Mouse (Mus musculus) R1 (cell line): ENCODE results near the gene Awat2.
"Not testable (repeated sequence)": the region's sequence is repeated elsewhere in the genome, so short reads cannot be mapped to it uniquely, and the experiment has no call there.

Source experiments
- DNase-seq: peaks from one replicate; pipeline ENCODE4 v3.0.0-alpha.2; 2018; ENCODE audit warnings: low read depth, low spot score

Gene Awat2

DNA sequence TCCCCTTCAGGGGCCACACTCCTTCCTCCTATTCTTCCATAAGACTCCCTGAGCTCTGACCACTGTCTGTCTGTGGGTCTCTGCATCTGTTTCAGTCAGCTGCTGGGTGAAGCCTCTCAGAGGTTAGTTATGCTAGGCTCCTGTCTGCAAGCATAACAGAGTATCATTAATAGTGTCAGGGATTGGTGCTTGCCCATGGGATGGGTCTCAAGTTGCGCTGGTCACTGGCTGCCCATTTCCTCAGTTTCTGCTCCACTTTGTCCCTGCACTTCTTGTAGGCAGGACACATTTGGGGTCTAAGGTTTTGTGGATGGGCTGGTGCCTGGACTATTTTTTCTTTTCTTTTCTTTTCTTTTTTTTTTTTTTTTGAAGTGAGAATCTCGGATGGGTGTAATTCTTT, at the start of gene Awat2:
Gene Awat2, minus strand, starts transcription at position 101 of the 400 bp plus-strand sequence.
- DNase-seq = not testable (repeated sequence)

DNA sequence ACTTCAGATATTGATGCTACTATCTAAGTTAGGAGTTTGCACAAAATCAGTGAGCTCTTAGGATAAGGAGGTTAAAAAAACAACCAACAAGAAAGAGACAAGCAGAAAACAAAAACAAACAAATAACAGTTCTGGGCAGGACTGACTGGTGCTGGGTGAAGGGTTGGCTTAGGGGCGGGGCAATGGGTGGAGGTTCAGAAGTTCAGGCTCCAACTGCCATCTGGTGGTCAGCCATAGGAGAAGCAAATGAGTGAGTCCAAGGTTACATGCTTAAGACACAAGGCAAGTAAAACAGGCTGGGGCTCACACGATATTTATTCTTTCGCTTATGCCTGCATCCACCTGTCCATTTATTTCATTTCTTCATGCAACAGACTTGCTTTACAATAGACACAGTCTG, 37.8 kb upstream of the Awat2 start:
- DNase-seq = peak; percentile 60

DNA sequence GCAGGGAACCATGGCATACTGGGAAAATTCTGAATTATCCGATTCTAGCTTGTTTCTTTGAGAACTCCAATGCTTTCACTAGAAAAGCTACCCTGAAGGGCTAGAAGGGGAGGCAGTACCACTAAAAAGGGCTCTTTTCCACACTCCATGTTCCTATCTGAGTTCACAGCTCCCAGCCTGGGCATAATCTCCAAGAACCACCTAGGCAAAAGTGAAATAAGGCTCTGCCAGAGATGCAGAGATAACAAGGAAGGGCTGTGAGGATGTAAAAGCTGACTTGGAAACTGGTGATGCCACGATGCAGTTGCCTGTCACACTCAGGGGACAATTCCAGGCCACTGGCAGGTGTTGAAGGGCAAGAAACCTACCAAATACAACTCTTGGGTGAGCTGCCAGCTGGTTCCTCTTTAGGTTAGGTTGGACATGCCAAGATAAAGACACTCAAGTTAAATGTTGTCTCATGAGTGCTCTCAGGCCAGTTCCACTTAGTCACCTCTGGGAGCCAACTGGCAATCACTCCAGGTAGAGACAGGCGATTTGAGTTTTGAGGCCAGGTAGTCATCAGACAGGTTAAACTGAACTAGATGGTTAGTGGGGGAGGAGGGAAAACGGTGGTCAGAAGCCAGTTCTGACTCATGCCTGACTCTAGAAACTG, 33.2 kb upstream of the Awat2 start:
- no peak for DNase-seq

DNA sequence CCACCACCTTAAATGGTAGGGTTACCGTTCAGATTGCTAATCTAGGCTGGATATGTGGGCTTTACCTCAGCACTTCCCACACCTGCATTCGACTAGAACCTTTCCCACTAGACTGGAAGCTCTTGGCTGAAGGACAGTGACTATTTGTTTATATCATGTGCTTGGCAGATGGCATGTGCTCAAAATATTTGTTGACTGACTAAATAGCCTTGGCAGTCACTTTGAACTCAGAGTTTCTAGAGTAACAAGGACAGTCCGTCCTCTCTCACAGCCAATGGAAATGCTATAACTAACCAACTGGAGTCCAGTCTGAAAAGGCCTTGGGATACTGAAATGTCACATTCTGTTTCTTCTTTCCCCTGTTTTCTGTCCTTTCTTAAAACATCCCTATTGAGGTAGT, 29.0 kb upstream of the Awat2 start:
- no peak for DNase-seq

DNA sequence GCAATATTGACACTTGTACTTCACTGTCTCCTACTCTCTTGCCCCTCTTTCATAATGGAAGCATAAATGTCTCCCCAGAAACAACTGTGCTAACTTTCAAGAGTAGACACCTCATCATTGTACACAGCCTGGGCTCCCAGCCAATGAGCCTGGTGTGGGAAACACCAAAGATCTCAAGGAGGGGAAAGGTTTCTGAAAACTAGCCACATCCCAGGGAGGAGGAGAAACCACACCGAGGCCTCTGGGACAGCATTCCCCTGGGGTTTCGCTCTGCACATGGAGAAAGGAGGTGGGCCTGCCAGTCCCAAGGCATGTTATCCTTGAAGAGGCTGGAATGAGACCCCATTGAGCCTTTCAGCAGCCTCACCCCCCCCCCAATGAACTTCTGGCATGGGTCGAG, 27.6 kb upstream of the Awat2 start:
- DNase-seq = no peak

DNA sequence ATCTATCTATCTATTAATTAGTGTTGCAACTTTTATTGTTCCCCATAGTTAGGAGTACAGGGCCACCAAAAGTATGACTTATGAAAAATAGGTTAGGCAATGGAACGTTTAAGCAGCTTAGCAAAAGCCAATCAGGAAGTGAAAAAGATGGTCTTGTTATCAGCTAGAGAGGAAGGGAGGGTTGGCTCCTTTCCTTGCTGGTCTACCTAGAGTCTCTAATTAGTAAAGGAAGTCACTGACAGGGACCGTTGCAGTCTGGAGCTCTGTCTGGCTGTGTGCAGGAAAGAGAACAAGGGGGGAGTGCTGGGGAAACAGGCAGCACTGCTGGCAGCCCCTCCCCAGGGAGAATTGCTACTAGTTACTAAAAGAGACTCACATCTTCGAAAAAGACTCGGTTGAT, 25.5 kb upstream of the Awat2 start:
- no peak for DNase-seq

DNA sequence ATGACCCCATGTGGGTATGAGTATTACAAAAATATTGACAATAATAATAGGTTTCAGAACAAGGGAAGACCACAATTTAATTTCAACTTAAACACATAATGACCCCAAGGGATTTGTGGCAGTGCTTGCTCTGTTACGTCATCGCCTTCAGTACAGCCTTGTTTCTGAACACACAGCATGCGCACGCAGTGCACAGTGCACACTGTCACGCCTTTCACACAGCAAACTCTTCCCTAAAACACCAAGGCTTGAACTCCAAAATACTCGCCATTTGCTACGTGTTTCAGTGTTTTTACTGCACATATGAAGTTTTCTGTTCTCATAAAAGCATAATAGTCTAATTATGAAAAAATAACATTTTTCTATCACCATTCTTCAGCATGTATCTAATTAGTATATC, 1.0 kb upstream of the Awat2 start:
- no peak for DNase-seq

DNA sequence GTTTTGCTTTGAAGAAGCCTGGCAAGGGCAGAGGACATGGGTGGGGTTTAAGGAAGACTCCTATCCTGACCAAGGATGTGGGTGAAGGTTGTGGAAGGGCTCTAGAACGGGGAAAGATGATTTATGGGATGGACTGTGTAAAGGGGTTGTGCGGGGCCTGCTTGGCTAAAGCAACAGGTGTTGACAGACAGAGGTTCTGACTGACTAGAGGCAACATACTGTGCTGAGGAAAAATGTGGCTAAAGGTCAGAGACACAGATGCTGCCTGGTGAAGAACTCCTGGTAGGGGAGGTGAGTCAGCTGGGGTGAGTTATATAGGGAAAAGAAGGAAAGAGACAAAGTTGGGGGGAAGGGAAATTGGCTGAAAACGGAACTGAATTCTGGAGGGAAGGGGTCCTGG, 10.2 kb downstream of the Awat2 start:
- no peak for DNase-seq

DNA sequence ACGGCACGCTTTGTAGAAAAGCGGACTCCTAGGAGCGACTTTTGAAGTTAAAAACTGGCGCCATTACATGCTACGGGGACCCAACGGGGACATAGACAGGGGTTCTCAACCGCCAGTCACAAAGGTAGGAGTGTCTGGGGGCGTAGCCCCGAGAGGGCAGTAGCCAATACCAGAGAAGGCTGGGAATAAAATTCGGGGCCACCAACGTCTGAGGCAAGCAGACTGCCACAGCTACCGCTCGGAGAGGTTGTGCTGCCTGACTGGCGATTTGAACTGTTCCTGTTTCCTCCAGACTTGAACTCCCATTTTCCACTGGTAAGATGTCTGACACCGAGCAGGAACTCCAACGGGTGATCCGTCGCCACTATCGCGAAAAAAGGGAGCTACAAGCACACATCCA, 13.8 kb downstream of the Awat2 start, which contains the start of gene Otud6a:
Gene Otud6a, plus strand, starts transcription at position 321 of the 400 bp plus-strand sequence.
- peak; percentile 66 for DNase-seq

DNA sequence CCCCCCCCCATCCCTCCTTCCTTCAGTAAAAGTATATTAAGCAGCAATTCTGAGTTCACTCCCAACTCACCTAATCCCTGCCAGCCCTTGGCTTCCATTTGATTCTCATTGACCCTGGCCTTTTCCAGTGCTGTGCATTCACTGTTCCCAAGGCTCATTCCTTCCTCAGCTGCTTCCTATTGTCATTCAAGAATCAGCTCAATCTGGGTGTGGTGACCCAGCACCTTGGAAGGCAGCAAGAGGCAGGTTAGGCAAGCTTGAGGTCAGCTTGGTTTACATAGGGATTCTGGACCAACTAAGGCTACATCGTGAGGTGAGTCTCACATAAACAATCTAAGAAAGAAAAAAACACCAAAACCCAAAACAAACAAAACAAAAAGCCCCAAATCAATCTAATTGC, 33.3 kb downstream of the Awat2 start:
- DNase-seq = peak; percentile 67

DNA sequence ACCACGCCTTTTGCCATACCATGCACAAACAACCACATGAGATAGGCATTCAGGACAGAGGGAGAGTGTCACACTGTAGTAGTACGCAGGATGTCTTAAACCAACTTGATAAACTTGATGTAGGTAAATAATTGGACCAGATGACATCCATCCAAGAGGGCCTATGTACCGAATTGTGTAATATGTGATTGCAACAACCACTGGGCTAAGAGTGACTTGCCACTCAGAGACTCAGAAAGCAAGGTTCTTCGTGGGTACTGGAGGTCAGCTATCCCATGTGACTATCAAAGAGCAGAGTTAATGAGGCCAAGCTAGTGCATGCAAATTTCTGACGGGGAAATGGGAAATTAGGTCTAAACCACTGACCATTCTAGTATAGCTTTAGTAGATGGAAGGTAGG, 40.9 kb downstream of the Awat2 start:
- no peak for DNase-seq

DNA sequence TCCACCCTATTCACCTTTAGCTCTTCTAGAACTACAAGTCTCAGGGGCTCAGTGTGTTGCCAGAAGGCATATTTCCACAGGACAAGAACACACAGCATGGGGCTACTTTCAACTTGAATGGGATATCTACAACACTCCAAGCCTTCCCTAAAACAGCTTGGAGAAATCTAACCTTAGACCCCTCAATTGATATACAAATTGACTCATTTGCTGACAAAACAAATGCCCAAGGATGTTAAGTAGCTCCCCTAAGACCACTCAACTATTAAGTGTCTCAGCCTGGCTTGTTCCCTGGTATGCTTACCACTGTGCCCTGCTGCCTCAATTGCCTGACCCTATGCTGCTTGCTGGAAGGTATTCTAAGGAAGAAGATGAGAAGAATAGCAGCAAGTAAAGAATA, 41.6 kb downstream of the Awat2 start:
- DNase-seq = peak; percentile 50

DNA sequence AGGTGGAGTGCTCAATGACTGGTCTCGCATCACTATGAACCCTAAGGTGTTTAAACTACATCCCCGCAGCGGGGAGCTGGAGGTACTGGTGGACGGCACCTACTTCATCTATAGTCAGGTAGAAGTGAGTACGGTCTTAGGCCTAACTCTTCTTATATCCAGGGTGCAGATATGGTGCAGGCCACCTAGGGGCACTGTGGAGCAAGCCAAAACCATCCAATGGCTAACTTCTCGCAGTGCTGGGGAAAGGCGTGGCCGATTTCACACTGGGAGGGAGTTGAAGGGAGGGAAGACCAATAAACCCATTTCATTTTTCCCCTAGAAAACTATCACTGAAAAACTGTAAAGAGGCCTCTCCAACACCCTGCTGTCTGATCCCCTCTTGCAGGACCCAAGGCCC, 47.5 kb downstream of the Awat2 start:
- peak; percentile 57 for DNase-seq

DNA sequence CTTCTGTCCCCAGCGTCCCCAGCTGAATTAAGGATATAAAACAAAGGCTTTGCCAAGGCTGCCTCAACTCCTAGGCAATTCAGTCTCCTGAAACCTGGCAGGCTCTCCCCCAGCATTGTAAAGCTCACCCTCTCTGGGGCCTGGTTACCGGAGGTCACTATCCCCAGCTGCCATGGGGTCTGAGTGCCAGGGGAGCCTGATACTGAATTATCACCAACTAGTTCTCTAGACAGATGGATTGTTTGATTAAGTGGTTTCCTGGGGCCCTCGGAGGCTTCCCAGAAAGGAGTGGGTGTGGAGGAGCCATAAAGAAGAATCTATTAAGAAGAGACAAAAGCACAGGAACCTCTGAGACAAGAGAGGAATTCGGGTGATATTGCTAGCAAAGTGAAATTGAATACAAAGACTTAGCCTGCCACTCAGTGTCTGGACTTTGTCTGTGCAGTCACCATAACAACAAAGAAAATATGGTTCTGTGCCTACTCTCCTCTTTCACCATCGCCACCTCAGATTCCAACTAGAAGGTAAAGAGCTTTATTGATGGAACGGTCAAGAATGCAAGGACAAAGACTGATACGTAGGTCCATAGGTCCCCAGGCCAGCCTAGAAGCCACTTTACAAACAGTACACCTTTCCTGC, 48.2 kb downstream of the Awat2 start:
- DNase-seq = no peak

DNA sequence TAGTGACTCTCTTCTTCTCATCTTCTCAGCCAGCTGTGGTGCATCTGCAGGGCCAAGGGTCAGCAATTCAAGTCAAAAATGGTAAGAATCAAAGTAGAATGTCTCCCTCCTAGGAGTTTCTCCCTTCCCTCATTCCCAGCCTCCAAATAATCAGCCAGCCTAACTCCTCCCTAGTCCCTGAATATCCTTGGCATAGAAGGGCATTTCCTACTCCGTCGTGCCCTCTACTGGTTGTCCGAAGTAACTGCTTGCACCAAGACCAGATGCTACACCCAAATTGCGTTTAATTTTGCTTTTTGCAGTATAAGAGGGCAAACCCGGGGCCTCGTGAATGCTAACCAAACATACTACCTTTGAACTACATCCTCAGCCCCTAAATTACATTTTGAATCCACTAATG, 50.2 kb downstream of the Awat2 start:
- peak; percentile 46 for DNase-seq

DNA sequence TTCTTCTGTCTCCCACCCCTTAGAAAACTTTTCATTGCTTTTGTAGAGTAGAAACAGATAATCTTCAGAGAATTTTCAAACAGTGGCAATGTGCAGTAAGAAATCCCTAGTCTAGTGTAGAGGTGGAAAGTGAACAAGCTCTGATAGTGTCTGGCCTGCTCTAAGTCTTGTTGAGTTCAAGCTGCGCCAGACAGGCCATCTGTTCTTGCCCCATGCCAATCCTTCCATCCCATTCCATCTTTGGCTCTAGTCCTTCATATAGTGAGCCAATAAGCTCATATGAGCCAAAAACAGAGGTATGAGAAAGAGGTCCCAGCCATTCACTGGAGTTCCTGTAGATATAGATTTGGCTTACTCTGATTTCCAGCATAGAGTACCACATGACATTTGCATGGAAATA, 52.6 kb downstream of the Awat2 start:
- DNase-seq = no peak

DNA sequence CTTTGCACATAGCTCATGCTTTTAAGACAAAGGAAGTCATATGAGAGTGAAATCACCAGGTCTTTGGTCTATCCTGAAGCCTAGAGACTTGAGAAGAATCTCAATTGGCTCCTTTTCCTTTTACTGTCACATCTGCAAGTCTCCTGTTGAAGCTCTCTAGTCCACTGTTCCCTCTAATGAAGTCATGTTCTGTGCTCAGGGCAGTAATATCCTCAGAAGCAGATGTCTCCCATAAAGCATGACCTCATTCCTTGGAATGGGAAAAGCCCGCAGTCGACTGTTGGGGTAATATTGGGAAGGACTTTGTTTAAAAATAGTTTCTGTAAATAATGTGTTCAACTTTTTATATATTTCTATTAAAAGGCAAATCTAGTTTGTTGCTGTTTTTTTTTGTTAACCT, 85.5 kb downstream of the Awat2 start:
- DNase-seq = no peak
